Mouse (Mus musculus) layer of hippocampus, adult 18-20 months (tissue): ENCODE measurements around the gene Cgnl1. TPM values are rescaled to one million over a fixed set of nuclear protein-coding genes. Genes with fewer than 3 reads are reported as not detected.
"Not testable (repeated sequence)": the region's sequence is repeated elsewhere in the genome, so short reads cannot be mapped to it uniquely, and the experiment has no call there.

ENCODE experiments used
- DNase-seq, 2 experiments: peaks; one replicate each; pipeline ENCODE4 v3.0.0; 2022; ENCODE audit warnings: low spot score in 2 of 2
- total RNA-seq, 2 experiments: library from RNA; stranded (reverse); gene quantifications; 2 replicates each; pipeline ENCODE4 v1.2.3; 2021

Gene Cgnl1
- total RNA-seq, 2 experiments from 2014 or later, result 5.4 to 8.4 TPM

GRCm38 (mm10) chr9:71628286-71628685, 143.1 kb downstream of the Cgnl1 start:
- peak in 1 of 2 experiments; percentile 11 for DNase-seq

- DNase-seq, result no peak
Observed at GRCm38 (mm10) chr9:71625961-71626360, 145.4 kb downstream of the Cgnl1 start.

- DNase-seq, result peak in 1 of 2 experiments; percentile 67
Observed at GRCm38 (mm10) chr9:71624793-71625495, 146.5 kb downstream of the Cgnl1 start.

GRCm38 (mm10) chr9:71623871-71624569, 147.4 kb downstream of the Cgnl1 start:
- peak in 1 of 2 experiments; percentile 21 for DNase-seq

GRCm38 (mm10) chr9:71622593-71622992, 148.8 kb downstream of the Cgnl1 start:
- DNase-seq, result no peak

GRCm38 (mm10) chr9:71621968-71622367, 149.4 kb downstream of the Cgnl1 start:
- DNase-seq, result no peak

GRCm38 (mm10) chr9:71620116-71620515, 151.3 kb downstream of the Cgnl1 start:
- DNase-seq, result not testable (repeated sequence)

GRCm38 (mm10) chr9:71617363-71617762, 154.0 kb downstream of the Cgnl1 start:
- DNase-seq, result peak in 1 of 2 experiments; percentile 22

- peak; percentile 31 to 83 for DNase-seq
Observed at GRCm38 (mm10) chr9:71616185-71616584, 155.2 kb downstream of the Cgnl1 start.

GRCm38 (mm10) chr9:71614643-71615042, 156.8 kb downstream of the Cgnl1 start:
- DNase-seq, result peak in 1 of 2 experiments; percentile 19

- DNase-seq, result no peak
Observed at GRCm38 (mm10) chr9:71612981-71613380, 158.4 kb downstream of the Cgnl1 start.

GRCm38 (mm10) chr9:71611876-71612275, 159.5 kb downstream of the Cgnl1 start:
- DNase-seq, result no peak

GRCm38 (mm10) chr9:71609010-71609409, 162.4 kb downstream of the Cgnl1 start:
- DNase-seq, result no peak

GRCm38 (mm10) chr9:71606296-71607057, 164.9 kb downstream of the Cgnl1 start:
- peak in 1 of 2 experiments; percentile 5 for DNase-seq

GRCm38 (mm10) chr9:71604914-71605635, 166.3 kb downstream of the Cgnl1 start:
- no peak for DNase-seq

- no peak for DNase-seq
Observed at GRCm38 (mm10) chr9:71599861-71600260, 171.5 kb downstream of the Cgnl1 start.

- DNase-seq, result no peak
Observed at GRCm38 (mm10) chr9:71596888-71597287, 174.5 kb downstream of the Cgnl1 start.

- no peak for DNase-seq
Observed at GRCm38 (mm10) chr9:71592577-71593285, 178.7 kb downstream of the Cgnl1 start.

GRCm38 (mm10) chr9:71591938-71592548, 179.4 kb downstream of the Cgnl1 start, which contains the start of gene Myzap:
TSS of gene Myzap (minus strand) at chr9:71592360.
- DNase-seq, result peak; percentile 40 to 65

- no peak for DNase-seq
Observed at GRCm38 (mm10) chr9:71591106-71591505, 180.3 kb downstream of the Cgnl1 start.
